Mouse (Mus musculus) myocyte (in vitro differentiated cells): ENCODE measurements around the gene Fndc3b.

ENCODE experiments used
- MAX ChIP-seq: IDR thresholded peaks from one replicate; pipeline ENCODE4 v1.6.1; 2011; ENCODE audit warnings: low read depth, mild to moderate bottlenecking, control low read depth
- MYOG ChIP-seq, 3 experiments: IDR thresholded peaks; one replicate each; pipeline ENCODE4 v1.6.1; 2011; ENCODE audit warnings: control low read depth in 2 of 3, low read depth in 2 of 3, mild to moderate bottlenecking in 2 of 3; ENCODE audit not compliant: insufficient read length in 2 of 3, control insufficient read depth in 1 of 3, insufficient read depth in 1 of 3
- POLR2A ChIP-seq: IDR thresholded peaks from one replicate; pipeline ENCODE4 v1.6.1; 2011; ENCODE audit warnings: low read depth, mild to moderate bottlenecking, control low read depth, moderate library complexity; ENCODE audit not compliant: insufficient read length
- POLR2AphosphoS2 ChIP-seq: IDR thresholded peaks from one replicate; pipeline ENCODE4 v1.6.1; 2011; ENCODE audit warnings: low read depth, control low read depth; ENCODE audit not compliant: insufficient read length
- TCF12 ChIP-seq: IDR thresholded peaks from one replicate; pipeline ENCODE4 v1.6.1; 2011; ENCODE audit warnings: mild to moderate bottlenecking, control low read depth; ENCODE audit not compliant: poor library complexity, insufficient read depth, severe bottlenecking
- TCF3 ChIP-seq: IDR thresholded peaks from one replicate; pipeline ENCODE4 v1.6.1; 2011; ENCODE audit warnings: low read depth, control low read depth; ENCODE audit not compliant: insufficient read length
- USF1 ChIP-seq: IDR thresholded peaks from one replicate; pipeline ENCODE4 v1.6.1; 2011; ENCODE audit warnings: low read depth, mild to moderate bottlenecking, control low read depth, moderate library complexity

DNA sequence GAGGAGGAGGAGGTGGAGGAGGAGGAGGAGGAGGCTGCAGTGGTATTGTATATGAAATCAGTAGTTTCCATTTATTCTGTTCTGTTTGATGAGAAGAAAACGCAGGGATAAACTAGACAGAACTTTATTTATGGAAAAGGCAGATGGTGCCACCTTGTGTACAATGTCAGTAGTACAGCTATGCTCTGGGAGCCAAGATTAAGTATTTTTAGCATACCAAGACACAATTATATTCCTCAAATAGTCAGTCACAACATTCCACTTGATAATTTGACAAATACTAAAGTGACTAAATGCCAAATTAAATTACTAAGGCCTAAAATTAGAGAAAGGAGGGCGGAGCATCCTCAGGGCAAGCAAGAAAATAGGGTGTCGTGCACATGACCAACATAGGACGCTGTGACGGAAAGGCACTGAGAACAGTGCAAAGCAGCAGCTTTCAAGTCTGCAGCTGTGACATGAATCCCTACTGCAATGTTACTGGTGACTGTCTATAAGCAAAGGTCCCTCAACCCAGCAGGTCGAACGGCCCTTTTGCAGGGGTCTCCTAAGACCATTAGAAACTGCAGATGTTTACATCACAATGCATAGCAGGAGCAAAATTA, 244.7 kb downstream of the Fndc3b start:
- TF ChIP-seq MYOG (IDR thresholded peaks at IDR 0.05; ENCODE audit: control insufficient read depth in 1 of 3, insufficient read depth in 1 of 3, insufficient read length in 2 of 3, low read depth in 2 of 3) (no peak), USF1 (no peak), POLR2A (no peak), TCF3 (no peak), POLR2AphosphoS2 (no peak), MAX (no peak), TCF12 (no peak)
